Mouse (Mus musculus) olfactory bulb, adult 2 months (tissue): ENCODE results near the gene Ifngr2.

Experiments used
- CTCF ChIP-seq: fragments of 200-500 bp; IDR thresholded peaks from 2 replicates; pipeline ENCODE4 v1.5.1; 2012; ENCODE audit warnings: low read depth, mild to moderate bottlenecking, low read length, moderate library complexity; ENCODE audit not compliant: insufficient read depth
- POLR2A ChIP-seq: fragments of 200-500 bp; IDR thresholded peaks from 2 replicates; pipeline ENCODE4 v1.6.1; 2012; ENCODE audit warnings: mild to moderate bottlenecking, low read depth, low read length, moderate library complexity; ENCODE audit not compliant: insufficient read depth

- no peak for TF ChIP-seq CTCF
- no peak for TF ChIP-seq POLR2A
Observed at GRCm38 (mm10) chr16:91552072-91552471, 5.2 kb downstream of the Ifngr2 start.
